Mouse (Mus musculus) heart, embryonic 12.5 days (tissue): ENCODE measurements around the gene Olfr1369-ps1. TPM values are rescaled to one million over a fixed set of nuclear protein-coding genes. Genes with fewer than 3 reads are reported as not detected.

Experiments
- polyA plus RNA-seq: library from polyadenylated mRNA; unstranded; fragments of >200 nt; fragmentation: Nextera tagmentation; extraction: Ambion mirVana; gene quantifications from 2 replicates; pipeline ENCODE4 v1.2.1, GENCODE M21; 2016

Gene Olfr1369-ps1
- polyA plus RNA-seq, 1 experiment from 2014 or later: not detected

Other genes with a start within 250 kb of the Olfr1369-ps1 start
- not detected in 2 replicates for gene Olfr1370, start 36.5 kb upstream of the Olfr1369-ps1 start, polyA plus RNA-seq
- not detected in 2 replicates for gene Olfr263, start 18.2 kb downstream of the Olfr1369-ps1 start, polyA plus RNA-seq
- gene Olfr1368, start 34.4 kb downstream of the Olfr1369-ps1 start, polyA plus RNA-seq: not detected in 2 replicates
- 98.2 and 103 TPM in 2 replicates for gene Trim27, start 68.0 kb downstream of the Olfr1369-ps1 start, polyA plus RNA-seq
- gene Gpx5, start 181.2 kb downstream of the Olfr1369-ps1 start, polyA plus RNA-seq: not detected in 2 replicates
- gene Gpx6, start 200.6 kb downstream of the Olfr1369-ps1 start, polyA plus RNA-seq: not detected in 2 replicates
- not detected in 2 replicates for gene Olfr1367, start 235.4 kb downstream of the Olfr1369-ps1 start, polyA plus RNA-seq